Mouse (Mus musculus) forelimb bud, embryonic 11.5 days (tissue): ENCODE measurements around the gene Tmx2.

Source experiments
- DNase-seq: peaks from one replicate; pipeline ENCODE4 v3.0.0-alpha.2; 2012; ENCODE audit warnings: low read depth, low spot score

Tmx2 gene

GRCm38 (mm10) chr2:84638428-84639220, 40.3 kb downstream of the Tmx2 start:
- no peak for DNase-seq

GRCm38 (mm10) chr2:84637452-84638165, 41.3 kb downstream of the Tmx2 start:
- DNase-seq = no peak

- peak; percentile 35 for DNase-seq
Measured at GRCm38 (mm10) chr2:84636231-84636741, 42.7 kb downstream of the Tmx2 start.

- peak; percentile 79 for DNase-seq
Measured at GRCm38 (mm10) chr2:84635611-84636010, 43.3 kb downstream of the Tmx2 start.

- no peak for DNase-seq
Measured at GRCm38 (mm10) chr2:84634934-84635482, 43.9 kb downstream of the Tmx2 start.

GRCm38 (mm10) chr2:84634006-84634405, 44.9 kb downstream of the Tmx2 start:
- no peak for DNase-seq

- no peak for DNase-seq
Measured at GRCm38 (mm10) chr2:84632999-84633398, 45.9 kb downstream of the Tmx2 start.

GRCm38 (mm10) chr2:84632001-84632400, 46.9 kb downstream of the Tmx2 start:
- no peak for DNase-seq

- no peak for DNase-seq
Measured at GRCm38 (mm10) chr2:84627036-84627435, 51.9 kb downstream of the Tmx2 start.

- no peak for DNase-seq
Measured at GRCm38 (mm10) chr2:84626366-84626975, 52.5 kb downstream of the Tmx2 start.

GRCm38 (mm10) chr2:84624201-84624600, 54.7 kb downstream of the Tmx2 start:
- DNase-seq = no peak

- no peak for DNase-seq
Measured at GRCm38 (mm10) chr2:84623428-84624119, 55.4 kb downstream of the Tmx2 start.

GRCm38 (mm10) chr2:84622668-84623067, 56.3 kb downstream of the Tmx2 start:
- DNase-seq = no peak
